Mouse (Mus musculus): ENCODE data around the gene Mrpl45.

DNA sequence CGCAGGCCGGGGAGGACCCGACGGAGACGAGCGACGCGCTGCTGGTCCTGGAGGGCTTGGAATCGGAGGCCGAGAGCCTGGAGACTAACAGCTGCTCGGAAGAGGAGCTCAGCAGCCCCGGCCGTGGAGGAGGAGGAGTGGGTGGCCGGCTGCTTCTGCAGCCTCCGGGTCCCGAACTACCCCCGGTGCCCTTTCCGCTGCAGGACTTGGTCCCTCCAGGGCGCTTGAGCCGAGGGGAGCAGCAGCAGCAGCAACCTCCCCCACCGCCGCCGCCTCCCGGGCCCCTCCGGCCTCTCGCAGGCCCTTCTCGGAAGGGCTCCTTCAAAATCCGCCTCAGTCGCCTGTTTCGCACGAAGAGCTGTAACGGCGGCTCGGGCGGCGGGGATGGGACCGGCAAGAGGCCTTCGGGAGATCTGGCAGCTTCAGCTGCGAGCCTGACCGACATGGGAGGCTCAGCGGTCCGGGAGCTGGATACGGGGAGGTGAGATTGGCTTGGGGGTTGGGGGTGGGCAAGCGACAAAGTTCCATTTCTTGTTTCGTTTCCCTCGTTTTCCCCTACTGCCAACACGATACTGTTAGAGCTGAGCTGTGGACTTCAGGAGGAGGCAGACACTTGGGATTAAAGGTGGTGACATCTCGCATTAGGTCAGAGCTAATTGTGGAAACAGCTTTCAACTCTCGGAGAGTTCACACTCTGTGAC lies 47.6 kb downstream of the Mrpl45 start:
- TF ChIP-seq CTCF (IDR thresholded peaks at IDR 0.05; ENCODE audit: low read depth, low read length) (no peak), POLR2A (IDR thresholded peaks at IDR 0.05; ENCODE audit: insufficient read depth, low read length) (no peak), EP300 (IDR thresholded peaks at IDR 0.05; ENCODE audit: insufficient read depth, low read depth, low read length) (no peak)
